Mouse (Mus musculus) megakaryocyte-erythroid progenitor cell, adult 5 weeks (primary cell): ENCODE measurements around the gene Blzf1. TPM values are rescaled to one million over a fixed set of nuclear protein-coding genes. Genes with fewer than 3 reads are reported as not detected.

Experiments used
- polyA plus RNA-seq: library from polyadenylated mRNA; stranded (reverse); fragments of >175 nt; gene quantifications from 2 replicates; pipeline ENCODE4 v1.2.3, GENCODE M21; 2012

The Blzf1 gene
- polyA plus RNA-seq = 1.5 and 1.9 TPM in 2 replicates

GRCm38 (mm10) chr1:164307124-164307751, at the start of gene Blzf1:
TSS of gene Blzf1 (minus strand) at chr1:164307489.

GRCm38 (mm10) chr1:164303821-164304220, 3.5 kb downstream of the Blzf1 start, which contains the start of gene Nme7:
TSS of gene Nme7 (plus strand) at chr1:164304121.

GRCm38 (mm10) chr1:164275455-164275954, 31.8 kb downstream of the Blzf1 start, which contains the start of gene Ccdc181:
TSS of gene Ccdc181 (plus strand) at chr1:164275585.

GRCm38 (mm10) chr1:164248465-164249331, 58.6 kb downstream of the Blzf1 start, which contains the start of gene Slc19a2:
TSS of gene Slc19a2 (plus strand) at chr1:164249046.

Other genes with a start within 250 kb of the Blzf1 start
- gene Sell, start 245.5 kb downstream of the Blzf1 start, polyA plus RNA-seq = 22.7 and 29.7 TPM in 2 replicates
- 7.9 and 8.3 TPM in 2 replicates for gene Selp, start 192.2 kb downstream of the Blzf1 start, polyA plus RNA-seq
- gene F5, start 155.7 kb downstream of the Blzf1 start, polyA plus RNA-seq = 0.56 and 0.65 TPM in 2 replicates
- 12.8 and 13.3 TPM in 2 replicates for gene Slc19a2, start 58.4 kb downstream of the Blzf1 start, polyA plus RNA-seq
- gene Ccdc181, start 31.9 kb downstream of the Blzf1 start, polyA plus RNA-seq = 3.2 and 4.5 TPM in 2 replicates
- gene Nme7, start 3.4 kb downstream of the Blzf1 start, polyA plus RNA-seq = 1.5 and 2.3 TPM in 2 replicates
- 10.5 and 11.8 TPM in 2 replicates for gene Atp1b1, start 150.9 kb upstream of the Blzf1 start, polyA plus RNA-seq